Mouse (Mus musculus) left cerebral cortex, adult 8-10 months (tissue): ENCODE data around the gene Als2. TPM values are rescaled to one million over a fixed set of nuclear protein-coding genes. Genes with fewer than 3 reads are reported as not detected.

Experiments
- DNase-seq, 2 experiments: peaks; one replicate each; pipeline ENCODE4 v3.0.0; 2022; ENCODE audit warnings: low spot score in 2 of 2
- total RNA-seq, 4 experiments: library from RNA; stranded (reverse); gene quantifications; 2 replicates each; pipeline ENCODE4 v1.2.4; 2022

Als2 gene
- total RNA-seq, 4 experiments from 2014 or later = 30.2 to 36.6 (median 31.0) TPM

DNA sequence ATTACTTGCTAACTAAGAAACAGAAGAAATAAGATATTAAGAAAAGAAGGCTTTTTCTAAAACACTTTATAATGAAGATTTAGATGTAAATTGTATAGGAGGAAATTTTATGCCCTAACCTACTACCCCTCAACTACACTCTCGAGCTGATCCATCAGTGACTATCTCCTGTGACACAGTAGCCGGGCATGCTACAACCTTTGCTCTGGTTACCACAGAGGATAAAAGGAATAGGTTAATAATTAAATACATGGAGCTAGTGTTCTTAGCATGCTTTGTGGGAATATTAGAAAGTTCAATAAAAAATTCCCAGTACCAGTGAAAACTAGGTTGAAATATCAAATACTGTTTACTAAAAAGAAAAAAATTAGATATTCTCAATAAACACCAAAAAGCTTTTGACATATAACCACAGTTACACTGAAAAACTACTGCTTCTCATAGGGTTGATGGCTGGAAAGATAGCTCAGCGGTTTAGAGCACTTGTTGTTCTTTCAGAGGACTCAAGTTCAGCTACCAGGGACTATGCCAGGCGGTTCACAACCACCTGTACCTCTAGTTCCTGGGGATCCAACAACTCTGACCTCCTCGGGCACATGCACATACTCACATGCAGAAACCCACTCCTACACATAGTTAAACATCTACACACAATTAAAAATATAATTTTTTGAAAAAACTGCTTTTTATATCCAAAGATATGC lies 24.8 kb downstream of the Als2 start:
- DNase-seq = no peak

DNA sequence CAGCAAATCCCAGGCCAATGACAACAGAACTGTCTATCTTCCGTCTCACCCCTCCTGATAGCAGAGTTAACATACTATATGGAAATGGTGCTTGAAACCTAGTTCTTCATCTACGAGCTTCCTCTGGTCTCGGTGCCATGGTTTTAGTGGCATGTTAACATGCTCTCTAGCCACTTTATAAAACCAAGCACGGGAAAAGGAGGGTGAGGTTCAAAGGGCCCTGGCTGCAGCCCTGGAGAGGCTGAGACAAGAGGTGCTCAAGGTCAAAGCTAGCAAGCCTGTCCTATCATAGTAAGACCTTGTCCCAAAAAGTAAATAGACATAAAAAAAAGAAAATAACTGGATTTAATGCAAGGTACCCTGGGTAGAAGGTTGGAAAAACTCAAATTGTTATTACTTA lies 25.4 kb downstream of the Als2 start:
- no peak for DNase-seq

DNA sequence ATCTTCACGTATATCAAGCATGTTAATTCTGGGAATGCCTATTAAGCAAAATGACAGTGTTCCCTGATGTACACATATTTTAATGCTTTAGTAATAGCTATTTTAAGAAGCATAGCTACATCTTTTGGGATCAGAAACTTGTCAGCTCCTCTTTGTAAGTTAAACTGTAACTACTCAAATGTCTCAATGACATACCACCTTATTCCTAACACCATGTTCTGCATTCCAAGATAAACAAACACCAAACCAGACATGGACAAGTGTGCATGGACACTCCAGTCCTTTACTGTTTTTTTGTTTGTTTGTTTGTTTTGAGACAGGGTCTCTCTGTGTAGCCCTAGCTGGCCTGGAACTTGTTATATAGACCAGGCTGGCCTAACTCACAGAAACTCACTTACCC lies 28.7 kb downstream of the Als2 start:
- DNase-seq = no peak

DNA sequence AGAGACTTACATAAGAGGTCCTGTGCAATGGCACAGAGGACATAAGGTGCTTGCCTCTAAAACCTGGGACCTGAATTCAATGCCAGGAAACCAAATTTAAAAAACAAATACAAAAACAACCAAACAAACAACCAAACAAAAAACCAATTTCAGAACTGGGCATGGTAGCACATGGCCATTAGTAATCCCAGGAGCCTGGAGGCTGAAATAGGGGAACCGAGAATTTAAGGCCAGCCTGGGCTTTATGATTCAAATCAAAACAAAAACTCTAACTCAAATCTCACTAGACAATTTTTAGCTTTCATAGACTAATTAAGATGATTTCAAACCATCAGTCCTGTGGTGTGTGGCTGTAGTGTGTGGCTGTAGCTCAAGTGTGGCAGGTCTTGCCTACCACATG lies 32.5 kb downstream of the Als2 start:
- DNase-seq = no peak

- no peak for DNase-seq
Observed at GRCm38 (mm10) chr1:59202367-59202766, 34.7 kb downstream of the Als2 start.

DNA sequence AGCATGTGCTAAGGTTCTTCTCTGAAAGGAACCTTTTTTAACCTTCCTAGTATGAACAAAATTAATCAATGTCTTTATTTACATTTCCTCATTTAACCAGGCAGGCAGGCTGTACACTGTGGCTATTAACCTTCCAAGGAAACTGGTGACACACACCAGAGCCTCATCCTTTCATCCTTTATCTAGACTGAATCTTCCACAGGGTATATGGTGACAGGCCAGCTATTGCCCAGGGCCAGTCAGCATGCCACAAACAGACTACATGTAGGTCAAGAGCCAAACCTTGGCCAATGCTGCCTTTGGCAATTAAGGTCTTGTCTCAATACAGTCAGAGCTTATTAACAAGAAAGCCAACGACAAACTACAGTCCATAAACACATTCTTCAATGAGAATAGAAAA lies 35.5 kb downstream of the Als2 start:
- DNase-seq = no peak

DNA sequence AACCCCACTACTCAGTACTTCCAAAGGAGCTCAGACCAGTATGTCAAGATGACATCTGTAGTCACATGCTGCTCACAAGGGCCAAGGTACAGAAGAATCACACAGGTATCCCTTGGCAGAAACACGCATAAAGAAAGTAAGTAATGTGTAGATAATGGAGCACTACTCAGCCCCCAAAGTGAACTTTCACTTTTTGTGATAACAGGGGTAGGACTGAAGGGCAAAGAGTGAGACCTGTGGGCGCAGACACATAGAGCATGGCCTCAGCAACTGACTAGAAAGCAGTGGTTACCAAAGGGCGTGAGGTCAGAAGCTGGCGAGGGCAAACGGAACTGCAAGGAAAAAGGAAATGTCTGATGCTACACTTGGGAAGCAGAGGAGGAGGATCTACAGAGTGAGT lies 36.1 kb downstream of the Als2 start:
- DNase-seq = no peak

GRCm38 (mm10) chr1:59194979-59195378 lies 42.1 kb downstream of the Als2 start:
- DNase-seq = no peak

DNA sequence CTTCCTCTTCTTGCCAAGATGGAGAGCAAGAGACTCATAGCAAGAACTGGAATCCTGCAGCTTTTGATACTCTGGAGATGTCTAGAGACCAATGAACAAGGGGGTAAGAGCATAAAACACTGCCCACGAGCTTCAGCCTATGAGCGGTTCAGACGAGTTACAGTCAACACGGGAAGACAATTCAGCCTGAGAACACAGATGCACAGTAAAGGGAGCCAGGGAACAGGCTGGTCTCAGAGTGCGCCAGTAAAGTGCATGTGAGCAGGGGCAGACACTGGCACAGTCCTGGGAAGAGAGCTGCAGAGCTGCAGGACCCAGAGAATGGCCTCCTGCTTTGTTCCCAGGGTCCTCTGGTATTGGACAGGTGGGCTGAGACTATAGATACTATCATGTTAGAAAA lies 49.2 kb downstream of the Als2 start:
- no peak for DNase-seq

- no peak for DNase-seq
Observed at GRCm38 (mm10) chr1:59186317-59186716, 50.7 kb downstream of the Als2 start.

GRCm38 (mm10) chr1:59185410-59185809 lies 51.6 kb downstream of the Als2 start:
- no peak for DNase-seq

- DNase-seq = no peak
Observed at GRCm38 (mm10) chr1:59183045-59183444, 54.0 kb downstream of the Als2 start.

DNA sequence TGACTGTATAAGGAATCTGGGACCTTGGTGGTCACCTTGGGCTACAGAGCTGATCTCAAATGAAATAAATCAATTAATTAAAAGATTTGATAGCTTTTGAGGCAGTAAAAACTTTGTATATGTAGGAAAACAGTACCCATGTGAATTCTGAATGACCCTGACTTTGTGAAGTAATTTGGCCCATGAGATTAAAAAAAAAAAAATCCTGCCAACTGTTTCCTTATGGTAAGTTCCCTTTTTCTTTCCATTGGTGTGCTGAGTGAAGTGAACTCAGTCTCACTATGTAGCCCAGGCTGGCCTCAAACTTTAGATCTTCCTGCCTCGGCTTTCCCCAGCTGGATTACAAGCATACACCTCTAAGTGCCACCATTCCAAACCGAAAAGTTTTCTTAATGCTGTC lies 54.7 kb downstream of the Als2 start:
- DNase-seq = no peak

- no peak for DNase-seq
Observed at GRCm38 (mm10) chr1:59180003-59180402, 57.0 kb downstream of the Als2 start.

GRCm38 (mm10) chr1:59178401-59178800 lies 58.6 kb downstream of the Als2 start:
- DNase-seq = no peak

GRCm38 (mm10) chr1:59174514-59175373 lies 62.3 kb downstream of the Als2 start:
- no peak for DNase-seq

GRCm38 (mm10) chr1:59173023-59173422 lies 64.0 kb downstream of the Als2 start:
- no peak for DNase-seq

DNA sequence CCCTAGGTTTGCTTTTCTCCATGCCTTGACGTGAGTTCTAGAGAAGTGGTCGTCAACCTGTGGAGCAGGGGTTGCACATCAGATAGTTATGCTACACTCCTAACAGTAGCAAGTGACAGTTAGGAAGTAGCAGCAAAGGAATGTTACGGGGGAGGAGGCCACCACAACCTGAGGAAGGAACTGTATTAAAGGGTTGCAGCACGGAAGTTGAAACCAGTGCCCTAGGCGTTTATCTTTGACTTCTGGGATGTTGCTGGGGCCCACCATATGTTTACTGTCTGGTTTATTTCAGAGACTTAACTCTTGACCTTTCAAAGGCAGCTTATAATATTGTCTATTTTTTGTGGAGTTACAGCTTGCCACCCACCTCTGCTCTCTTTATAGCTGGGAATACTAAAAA lies 65.2 kb downstream of the Als2 start:
- DNase-seq = no peak

GRCm38 (mm10) chr1:59170290-59170689 lies 66.7 kb downstream of the Als2 start:
- DNase-seq = no peak

GRCm38 (mm10) chr1:59169586-59169985 lies 67.4 kb downstream of the Als2 start:
- DNase-seq = no peak

- DNase-seq = no peak
Observed at GRCm38 (mm10) chr1:59168556-59168955, 68.5 kb downstream of the Als2 start.

- no peak for DNase-seq
Observed at GRCm38 (mm10) chr1:59167654-59168425, 69.2 kb downstream of the Als2 start.
